Mouse (Mus musculus): ENCODE data around the gene Maco1.

DNA sequence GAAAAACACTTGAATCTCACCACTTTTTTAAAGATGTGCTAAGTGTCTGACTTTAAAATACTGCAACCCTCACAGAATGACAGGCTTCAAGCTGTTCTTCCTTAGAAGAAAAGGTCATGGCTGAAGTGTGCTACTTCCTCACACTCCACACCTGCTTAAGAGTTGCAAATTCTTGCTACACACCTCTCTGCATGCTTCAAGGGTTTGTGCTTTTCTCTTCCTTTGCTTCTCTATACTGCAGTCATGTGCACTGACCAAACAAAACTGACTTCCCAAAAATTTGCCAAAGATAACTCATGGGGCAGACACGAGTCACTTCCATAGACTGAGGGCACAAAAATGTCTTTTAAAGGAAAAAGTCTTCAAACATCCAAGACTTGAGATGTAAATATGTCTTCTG lies 14.9 kb downstream of the Maco1 start:
- TF ChIP-seq CTCF (IDR thresholded peaks at IDR 0.05; ENCODE audit: borderline replicate concordance, control insufficient read depth, extremely low read depth, insufficient read depth, low read length, poor library complexity) (no peak), POLR2A (IDR thresholded peaks at IDR 0.05; ENCODE audit: control insufficient read depth, extremely low read depth, insufficient read depth, low read length, poor library complexity) (no peak)
